Mouse (Mus musculus): ENCODE data around the gene Dcaf11. TPM values are rescaled to one million over a fixed set of nuclear protein-coding genes. Genes with fewer than 3 reads are reported as not detected.

Gene Dcaf11
- total RNA-seq (2021), result 10 to 100 TPM; 83.6 to 86.8 TPM
- long read RNA-seq, experiment 1, transcript Dcaf11-216 (15 exons, 2,624 nt), result minor isoform, 8 of 140 reads
- long read RNA-seq, experiment 1, transcript Dcaf11-206 (14 exons, 2,660 nt), result major isoform, 22 of 140 reads
- long read RNA-seq, experiment 1, transcript Dcaf11-202 (15 exons, 2,538 nt), result minor isoform, 12 of 140 reads
- long read RNA-seq, experiment 1, transcript Dcaf11-201 (15 exons, 2,601 nt), result minor isoform, 10 of 140 reads
- long read RNA-seq, experiment 1, partial matches to known transcripts, result 35 of 140 reads
- long read RNA-seq, experiment 1, other reads (novel, unspliced or antisense), result 45 of 140 reads
- long read RNA-seq, experiment 2, transcript Dcaf11-201 (15 exons, 2,601 nt), result minor isoform, 13 of 88 reads
- long read RNA-seq, experiment 2, transcript Dcaf11-206 (14 exons, 2,660 nt), result major isoform, 18 of 88 reads
- long read RNA-seq, experiment 2, transcript Dcaf11-202 (15 exons, 2,538 nt), result minor isoform, 7 of 88 reads
- long read RNA-seq, experiment 2, partial matches to known transcripts, result 7 of 88 reads
- long read RNA-seq, experiment 2, other reads (novel, unspliced or antisense), result 38 of 88 reads

- DNase-seq (ENCODE audit: low spot score in 2 of 2), result peak; percentile 82 to 88
Measured at GRCm38 (mm10) chr14:55559799-55560201, at the start of gene Dcaf11. Gene Dcaf11, plus strand, starts transcription at chr14:55560006.

DNA sequence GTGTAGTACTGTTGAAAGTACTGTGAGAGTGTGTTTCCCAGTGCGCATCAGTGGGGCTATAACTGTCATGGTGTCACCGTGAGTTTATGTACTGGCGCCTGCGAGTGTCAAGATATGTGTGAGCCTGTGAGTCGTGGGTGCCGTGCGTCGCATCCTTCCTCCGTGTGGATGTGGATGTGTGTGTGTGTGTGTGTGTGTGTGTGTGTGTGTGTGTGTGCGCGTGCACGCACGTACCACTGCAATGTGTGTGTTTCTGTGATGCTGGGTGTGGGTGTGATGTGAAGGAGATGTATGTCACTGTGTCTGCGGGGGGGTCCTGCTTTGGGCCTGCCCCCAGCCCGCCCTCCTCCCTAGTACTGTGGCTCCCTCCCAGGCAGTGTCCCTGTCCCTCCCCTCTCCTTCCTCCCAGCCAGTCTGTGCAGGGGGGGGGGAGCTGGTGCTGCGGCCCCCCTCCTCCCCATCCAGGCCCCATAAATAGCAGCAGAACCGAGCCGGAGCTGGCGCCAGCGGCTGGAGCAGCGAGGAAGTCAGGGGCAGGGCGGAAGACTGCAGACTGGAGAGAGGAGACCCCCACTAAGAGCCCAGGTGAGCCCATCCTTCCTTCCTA lies 49.6 kb upstream of the Dcaf11 start, which contains the start of gene Cpne6:
Cpne6 (plus strand) TSS at position 321 of the 607 bp plus-strand sequence.
- peak; percentile 54 to 65 for DNase-seq (ENCODE audit: low spot score in 2 of 2)

DNA sequence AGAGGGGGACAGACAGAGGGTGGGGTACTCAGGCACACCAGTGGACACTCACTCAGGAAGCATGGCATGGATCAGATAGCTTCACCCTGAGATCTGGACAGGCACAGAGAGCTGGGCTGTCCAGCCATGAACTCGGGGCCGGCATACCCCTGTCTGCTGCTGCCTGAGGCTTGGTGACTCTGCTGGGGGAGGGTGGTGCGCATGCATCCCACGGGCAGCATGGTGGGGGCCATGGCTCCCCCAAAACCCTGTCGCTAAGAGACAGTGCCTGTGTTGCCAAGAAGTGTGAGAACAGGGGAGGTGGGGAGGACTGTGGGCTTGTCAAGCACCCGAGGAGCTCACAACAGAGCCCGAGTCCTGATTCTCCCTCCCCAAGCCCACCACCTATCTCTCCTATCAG lies 48.8 kb upstream of the Dcaf11 start:
- DNase-seq (ENCODE audit: low spot score in 2 of 2), result peak; percentile 55 to 80

DNA sequence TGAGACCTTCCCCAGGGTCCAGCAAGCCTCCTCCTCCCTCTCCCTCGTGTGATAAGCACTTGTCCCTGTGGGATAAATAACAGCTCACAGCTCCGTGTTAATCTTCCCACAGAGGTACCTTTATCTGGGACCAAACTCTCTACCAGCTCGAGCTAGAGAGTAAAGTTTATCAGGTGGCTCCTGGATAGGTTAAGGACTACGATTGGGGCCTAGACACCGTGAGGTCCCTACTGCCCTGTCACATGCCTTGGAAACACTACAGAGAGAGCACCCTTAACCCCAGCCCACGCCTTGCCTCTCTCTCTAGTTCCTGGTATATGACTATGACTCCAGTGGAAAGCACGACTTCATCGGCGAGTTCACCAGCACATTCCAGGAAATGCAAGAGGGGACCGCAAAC lies 45.9 kb upstream of the Dcaf11 start:
- no peak for DNase-seq (ENCODE audit: low spot score in 2 of 2)

- no peak for DNase-seq (ENCODE audit: low spot score in 2 of 2)
Measured at GRCm38 (mm10) chr14:55515846-55516245, 44.0 kb upstream of the Dcaf11 start.

DNA sequence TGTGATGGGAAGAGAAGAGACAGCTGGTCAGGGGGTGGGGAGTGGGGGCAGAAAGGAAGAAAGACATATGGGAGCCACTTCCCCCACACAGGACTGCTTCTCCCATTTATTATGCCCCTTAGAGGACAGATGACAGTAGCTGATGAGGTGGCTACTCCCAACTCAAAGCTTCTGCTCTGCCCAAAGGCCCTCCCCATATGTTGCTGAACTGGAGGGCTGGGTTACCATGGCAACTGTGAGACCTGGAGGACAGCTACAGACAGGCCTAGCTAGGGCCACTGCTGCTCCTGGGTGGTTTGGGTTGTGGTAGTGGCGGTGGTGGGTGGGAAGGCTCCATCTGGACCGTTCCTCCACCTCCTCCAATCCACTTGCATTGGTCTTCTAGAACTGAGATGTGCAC lies 40.9 kb upstream of the Dcaf11 start:
- DNase-seq (ENCODE audit: low spot score in 2 of 2), result peak; percentile 62 to 84

- DNase-seq (ENCODE audit: low spot score in 2 of 2), result peak in 1 of 2 experiments; percentile 32
Measured at GRCm38 (mm10) chr14:55519604-55520003, 40.2 kb upstream of the Dcaf11 start.

DNA sequence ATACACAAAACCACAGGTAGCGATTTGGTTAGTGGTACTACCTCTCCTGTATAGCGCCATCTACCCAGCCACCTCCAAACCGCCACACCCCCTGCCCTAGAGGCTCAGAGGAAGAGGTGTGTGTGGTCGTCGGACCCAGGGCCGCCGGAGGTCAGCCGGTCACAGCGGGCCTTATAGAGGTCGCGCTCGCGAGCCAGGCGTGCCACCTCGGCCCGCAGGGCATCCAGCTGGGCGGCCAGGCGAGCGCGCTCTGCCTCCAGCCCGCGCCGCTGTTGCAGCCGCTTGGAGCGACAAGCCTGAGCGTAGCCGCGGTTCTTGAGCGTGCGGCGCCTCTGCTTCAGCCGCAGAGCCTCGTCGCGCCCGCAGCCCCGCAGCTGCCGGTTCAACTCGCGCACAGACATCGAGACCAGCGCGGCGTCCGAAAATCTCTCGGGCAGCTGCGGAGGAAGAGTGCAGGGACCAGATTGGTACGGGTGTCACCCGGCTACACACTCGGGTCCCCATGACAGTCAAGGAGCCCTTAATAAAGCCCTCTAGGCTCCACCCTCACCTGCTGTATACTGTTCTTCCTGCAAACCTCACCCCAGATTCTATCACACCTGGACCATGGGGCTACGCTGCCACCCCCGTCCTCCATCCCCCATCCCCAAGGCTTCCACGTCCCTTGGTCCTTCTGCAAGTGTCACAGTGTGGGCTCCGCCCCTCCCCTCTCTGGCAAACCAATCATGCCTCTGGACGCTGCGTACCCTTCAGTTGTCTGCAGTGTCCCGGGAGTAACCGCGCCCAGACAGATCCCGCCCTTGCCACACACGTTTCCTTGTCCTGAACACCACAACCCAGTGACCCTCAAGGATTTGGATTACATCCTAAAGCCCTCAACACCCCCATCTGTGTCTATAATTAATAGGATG lies 39.1 kb upstream of the Dcaf11 start:
- DNase-seq (ENCODE audit: low spot score in 2 of 2), result peak; percentile 35 to 52

GRCm38 (mm10) chr14:55524062-55524461 lies 35.7 kb upstream of the Dcaf11 start:
- DNase-seq (ENCODE audit: low spot score in 2 of 2), result no peak

GRCm38 (mm10) chr14:55524785-55525184 lies 35.0 kb upstream of the Dcaf11 start, which contains the start of gene Nrl:
Gene Nrl, minus strand, starts transcription at chr14:55524981.
- no peak for DNase-seq (ENCODE audit: low spot score in 2 of 2)

GRCm38 (mm10) chr14:55526674-55527073 lies 33.1 kb upstream of the Dcaf11 start:
- DNase-seq (ENCODE audit: low spot score in 2 of 2), result no peak

DNA sequence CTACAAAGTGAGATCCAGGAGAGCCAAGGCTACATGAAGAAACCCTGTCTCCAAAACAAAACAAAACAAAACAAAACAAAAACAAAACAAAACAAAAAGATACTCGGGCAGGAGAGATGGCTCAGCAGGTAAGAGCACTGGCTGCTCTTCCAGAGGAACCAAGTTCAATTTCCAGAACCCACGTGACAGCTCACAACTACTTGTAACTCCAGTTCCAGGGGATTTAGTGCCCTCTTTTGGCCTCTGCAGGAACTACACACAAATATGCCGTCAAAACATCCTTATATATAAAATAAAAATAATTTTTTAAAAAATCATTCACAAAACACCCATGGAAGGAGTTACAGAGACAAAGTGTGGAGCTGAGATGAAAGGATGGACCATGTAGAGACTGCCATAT lies 31.9 kb upstream of the Dcaf11 start:
- DNase-seq (ENCODE audit: low spot score in 2 of 2), result peak in 1 of 2 experiments; percentile 45

GRCm38 (mm10) chr14:55536116-55536745 lies 23.6 kb upstream of the Dcaf11 start:
- peak in 1 of 2 experiments; percentile 41 for DNase-seq (ENCODE audit: low spot score in 2 of 2)

- peak; percentile 69 to 75 for DNase-seq (ENCODE audit: low spot score in 2 of 2)
Measured at GRCm38 (mm10) chr14:55540067-55540786, 19.6 kb upstream of the Dcaf11 start, which contains the start of gene Pck2. Gene Pck2, plus strand, starts transcription at chr14:55540266.

DNA sequence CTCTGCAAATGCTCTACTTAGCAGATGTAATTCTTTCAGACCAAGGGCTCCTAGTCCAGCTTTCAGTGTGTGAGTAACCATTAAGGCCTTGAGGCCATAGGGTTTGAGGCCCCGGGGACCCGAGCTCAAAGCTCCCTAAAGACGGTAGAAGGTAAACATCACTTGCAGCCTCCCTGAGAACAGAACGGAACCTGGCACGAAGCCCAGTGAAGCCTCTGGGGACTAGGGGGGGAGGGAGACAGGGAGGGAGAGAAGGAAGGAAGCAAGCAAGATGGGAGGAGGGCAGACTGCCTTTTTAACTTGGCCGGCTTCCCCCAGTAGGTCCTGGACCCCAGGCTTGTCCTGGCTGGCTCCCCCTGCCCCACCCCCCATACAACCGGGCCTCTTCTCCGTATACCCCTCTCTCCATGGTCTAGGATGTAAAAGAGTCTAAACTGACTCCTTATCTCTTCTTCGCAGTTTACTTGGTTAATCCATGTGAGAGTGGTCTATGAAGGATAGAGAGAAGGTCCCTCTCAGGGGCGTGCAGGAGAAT lies 19.0 kb upstream of the Dcaf11 start:
- DNase-seq (ENCODE audit: low spot score in 2 of 2), result peak; percentile 83

DNA sequence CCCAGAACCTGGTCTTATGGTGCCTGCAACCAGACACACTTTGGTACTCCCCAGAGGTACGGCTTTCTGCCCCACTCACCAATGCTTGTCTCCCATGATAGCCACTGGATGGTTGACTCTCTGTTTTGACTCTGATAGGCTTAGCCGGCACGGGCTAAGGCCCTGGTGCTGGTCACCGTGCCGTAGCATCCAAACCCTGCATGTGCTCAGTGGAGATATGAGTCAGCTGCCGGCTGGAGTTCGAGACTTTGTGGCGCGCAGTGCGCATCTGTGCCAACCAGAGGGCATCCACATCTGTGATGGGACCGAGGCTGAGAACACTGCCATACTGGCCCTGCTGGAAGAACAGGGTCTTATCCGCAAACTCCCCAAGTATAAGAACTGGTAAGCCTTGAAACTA lies 17.5 kb upstream of the Dcaf11 start:
- no peak for DNase-seq (ENCODE audit: low spot score in 2 of 2)

GRCm38 (mm10) chr14:55544334-55544733 lies 15.5 kb upstream of the Dcaf11 start:
- DNase-seq (ENCODE audit: low spot score in 2 of 2), result no peak

- DNase-seq (ENCODE audit: low spot score in 2 of 2), result no peak
Measured at GRCm38 (mm10) chr14:55550191-55550590, 9.6 kb upstream of the Dcaf11 start.

GRCm38 (mm10) chr14:55551347-55551746 lies 8.5 kb upstream of the Dcaf11 start:
- DNase-seq (ENCODE audit: low spot score in 2 of 2), result no peak
